Mouse (Mus musculus) lung, adult 2 months (tissue): Measurements from ENCODE around the gene Tox2. TPM values are rescaled to one million over a fixed set of nuclear protein-coding genes. Genes with fewer than 3 reads are reported as not detected.

Experiments
- DNase-seq: peaks from one replicate; pipeline ENCODE4 v3.0.0; 2022
- H3K4me1 ChIP-seq: fragments of 200-500 bp; 2 replicates; pipeline ENCODE4 v1.6.1; 2011; ENCODE audit warnings: low read length; ENCODE audit not compliant: control insufficient read depth, insufficient read depth
- H3K4me3 ChIP-seq: fragments of 200-500 bp; replicated peaks from 2 replicates; pipeline ENCODE3; 2011; ENCODE audit warnings: low read depth, mild to moderate bottlenecking, control low read depth, low read length; ENCODE audit errors: extremely low read depth
- CTCF ChIP-seq: fragments of 200-500 bp; IDR thresholded peaks from 2 replicates; pipeline ENCODE4 v1.5.1; 2011; ENCODE audit warnings: mild to moderate bottlenecking, low read length, control low read depth; ENCODE audit not compliant: insufficient read depth
- POLR2A ChIP-seq: fragments of 200-500 bp; IDR thresholded peaks from 2 replicates; pipeline ENCODE4 v1.6.1; 2011; ENCODE audit warnings: low read depth, mild to moderate bottlenecking, control low read depth, low read length, borderline replicate concordance; ENCODE audit errors: extremely low read depth
- WGBS: fragments of 180-500 bp; shearing (Covaris S2); methylation state at CpG from one replicate; pipeline ENCODE4 v1.1.7; 2018; 5-methylcytosine and 5-hydroxymethylcytosine counted together
- polyA plus RNA-seq: library from polyadenylated mRNA; depleted of rRNA; stranded (reverse); fragments of >200 nt; gene quantifications from 2 replicates; pipeline ENCODE4 v1.2.3, GENCODE M21; 2012

Tox2 gene
- polyA plus RNA-seq, 1 experiment = 34.2 TPM

DNA sequence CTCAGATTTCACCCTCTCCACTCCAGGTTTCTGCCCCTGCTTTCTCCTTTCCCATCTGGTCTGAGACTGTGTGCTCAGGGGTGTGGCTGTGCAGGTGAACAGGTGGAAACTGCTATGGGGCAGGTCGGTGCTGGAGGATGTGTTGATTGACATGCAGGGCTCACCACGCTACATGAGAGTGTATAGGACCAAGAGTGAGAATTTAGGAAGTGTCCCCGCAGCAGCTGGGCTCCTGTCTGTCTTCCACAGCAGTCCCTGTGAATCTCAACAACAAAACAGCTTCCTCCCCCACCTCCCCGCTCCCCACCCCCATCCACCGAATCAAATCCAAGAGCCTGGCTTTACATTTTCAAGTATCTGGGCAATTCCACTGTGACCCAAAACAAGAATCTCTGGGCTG lies 13.3 kb upstream of the Tox2 start:
- TF ChIP-seq CTCF = no peak
- TF ChIP-seq POLR2A = no peak
- no peak for DNase-seq
- WGBS = 40% methylated on average over 5 of the region's 5 CpGs
- Histone ChIP-seq H3K4me3 (no peak overlapping the region), H3K4me1 (no peaks in the 10 kb centered on the region)

DNA sequence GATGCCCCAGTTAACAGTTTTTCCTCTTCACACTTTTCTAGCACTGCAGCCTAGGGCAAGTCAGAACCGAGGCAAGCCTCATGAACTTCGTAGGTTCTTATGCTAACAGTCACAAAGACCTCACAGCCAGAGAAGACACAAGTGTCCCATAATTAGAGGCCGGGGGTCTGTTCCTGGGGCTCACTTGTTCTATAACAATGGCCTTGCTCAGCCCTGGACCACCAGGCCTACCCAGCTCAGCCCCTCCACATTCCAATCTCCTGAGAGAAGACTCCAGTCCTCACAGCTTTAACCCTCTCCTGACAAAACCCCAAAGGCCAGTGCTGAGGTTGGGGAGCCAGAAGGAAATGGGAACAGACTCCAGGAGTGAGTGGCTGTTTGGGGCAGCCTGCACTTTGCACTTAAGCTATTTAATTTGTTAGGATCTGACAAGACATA lies 12.9 kb upstream of the Tox2 start:
- Histone ChIP-seq H3K4me1 (no peaks in the 10 kb centered on the region), H3K4me3 (no peak overlapping the region)
- TF ChIP-seq POLR2A (no peak), CTCF (no peak)
- no peak for DNase-seq
- WGBS = 56% methylated on average over 3 of the region's 3 CpGs

DNA sequence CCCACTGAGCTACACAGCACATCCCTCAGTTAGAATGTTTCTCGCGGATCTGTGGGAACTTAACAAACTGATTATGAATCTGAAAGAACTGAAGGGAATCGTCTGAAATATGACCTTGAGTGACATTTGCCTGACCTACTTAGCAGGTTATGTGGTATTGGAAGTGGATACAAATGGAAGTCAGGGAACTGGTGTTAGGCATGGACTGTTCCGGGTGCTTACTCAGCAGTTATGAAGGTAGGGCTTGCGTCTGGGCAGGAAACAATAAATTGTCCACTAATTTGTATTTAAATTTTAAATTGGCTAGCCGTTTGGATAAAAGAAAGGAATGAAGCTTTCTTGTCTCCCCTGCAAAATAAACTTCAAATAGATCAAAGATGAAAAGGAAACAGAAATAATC lies 10.4 kb upstream of the Tox2 start:
- WGBS = 80% methylated on average over 6 of the region's 6 CpGs
- no peak overlapping the region for H3K4me3 ChIP-seq
- no peaks in the 10 kb centered on the region for H3K4me1 ChIP-seq
- TF ChIP-seq POLR2A (no peak), CTCF (no peak)
- no peak for DNase-seq

DNA sequence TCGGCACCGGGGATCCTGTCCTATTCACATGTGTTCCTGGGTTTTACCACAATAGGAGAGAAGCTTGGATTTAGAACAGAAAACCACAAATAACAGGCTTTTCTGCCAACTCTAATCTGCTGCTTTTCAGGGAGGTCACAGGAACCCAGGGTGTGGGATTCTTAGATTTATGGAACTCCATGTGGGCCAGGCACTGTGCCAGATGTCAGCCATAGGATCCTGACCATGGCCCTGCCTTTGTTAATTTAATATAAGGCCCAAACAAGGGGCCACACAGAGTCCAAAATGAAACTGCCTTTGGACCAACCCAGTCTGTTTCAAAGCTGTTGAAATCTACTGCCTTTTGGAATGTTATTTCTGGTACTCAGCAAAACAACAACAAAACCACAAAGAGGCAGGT lies 8.9 kb upstream of the Tox2 start:
- TF ChIP-seq CTCF = no peak
- no peak overlapping the region for H3K4me3 ChIP-seq
- H3K4me1 ChIP-seq = no peaks in the 10 kb centered on the region
- WGBS = 82% methylated on average over 2 of the region's 2 CpGs
- no peak for DNase-seq

DNA sequence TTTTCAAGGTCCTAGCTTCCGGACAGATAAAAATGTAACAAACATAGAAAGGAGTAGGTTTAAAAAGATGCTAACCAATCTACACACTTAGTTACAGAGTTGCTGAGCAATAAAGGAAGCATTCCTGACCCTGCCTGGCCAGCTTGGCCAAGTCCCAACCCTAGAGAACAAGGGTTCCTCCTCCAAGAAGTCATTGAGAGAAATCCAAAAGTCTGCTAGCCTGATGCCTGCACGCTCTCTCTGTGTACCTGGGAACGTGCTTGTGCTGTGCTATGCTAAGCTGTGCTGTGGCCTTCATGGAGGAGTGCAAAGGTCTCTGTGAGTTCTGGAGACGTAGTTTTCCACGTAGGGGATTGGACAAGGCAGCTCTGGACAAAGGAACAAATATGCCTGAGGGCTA lies 8.4 kb upstream of the Tox2 start:
- no peak for TF ChIP-seq POLR2A
- TF ChIP-seq CTCF = no peak
- no peak for DNase-seq
- 68% methylated on average over 5 of the region's 5 CpGs for WGBS

DNA sequence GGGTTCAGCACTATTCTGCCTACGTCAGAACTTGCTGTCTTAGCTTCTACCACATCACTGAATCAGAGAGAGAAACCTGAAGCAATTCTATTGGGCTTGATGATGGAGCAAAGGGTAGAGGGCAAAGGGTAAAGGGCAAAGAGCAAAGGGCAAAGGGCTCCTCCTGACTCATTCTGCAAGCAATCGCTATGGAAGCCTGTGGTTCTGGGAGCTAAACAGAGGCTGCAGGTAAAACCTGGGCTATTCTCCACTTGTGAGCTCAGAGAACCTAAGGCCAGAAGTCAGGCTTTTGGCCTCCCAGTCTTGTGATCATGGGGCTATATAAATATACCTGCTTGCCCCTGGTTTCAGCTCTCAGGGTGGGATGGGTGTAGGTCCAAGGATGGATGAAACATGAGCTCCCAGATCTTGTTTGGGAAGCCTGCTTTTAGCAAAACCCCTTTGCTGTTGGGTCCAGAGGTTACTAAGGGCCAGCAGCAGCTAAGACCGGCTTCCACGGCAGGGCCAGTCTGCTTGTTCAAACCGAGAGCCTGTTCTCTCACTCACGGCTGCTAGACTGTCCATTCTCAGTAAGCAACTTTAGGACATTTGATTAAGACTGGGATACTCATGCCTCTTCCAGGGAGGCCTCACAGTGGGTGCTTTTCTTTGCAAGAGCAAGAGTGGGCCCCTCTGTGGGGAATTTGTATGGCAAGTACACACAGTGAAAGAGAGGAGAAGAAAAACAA lies 7.7 kb upstream of the Tox2 start:
- TF ChIP-seq CTCF = no peak
- no peak for TF ChIP-seq POLR2A
- DNase-seq = no peak
- Histone ChIP-seq H3K4me3 (no peak overlapping the region), H3K4me1 (no peaks in the 10 kb centered on the region)
- WGBS = 88% methylated on average over 6 of the region's 6 CpGs

More for the DNA sequence above, 8.4 kb upstream of the Tox2 start:
- Histone ChIP-seq H3K4me1 (no peaks in the 10 kb centered on the region), H3K4me3 (no peak overlapping the region)

DNA sequence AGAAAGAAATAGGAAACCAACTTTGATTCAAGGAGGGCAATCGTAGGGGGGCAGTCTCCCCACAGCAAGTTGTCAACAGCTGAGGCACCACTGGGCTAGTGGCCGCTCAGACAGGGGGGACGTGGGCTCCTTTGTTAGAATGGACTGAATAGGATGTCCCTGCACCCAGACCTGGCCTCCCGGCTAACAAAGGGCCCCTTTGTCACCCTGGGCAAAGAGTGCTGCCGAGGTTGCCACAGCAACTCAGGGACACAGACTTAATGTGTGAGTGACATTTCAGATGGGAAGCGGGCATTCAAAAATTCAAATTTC lies 7.1 kb upstream of the Tox2 start:
- DNase-seq = no peak
- TF ChIP-seq CTCF (no peak), POLR2A (no peak)
- H3K4me3 ChIP-seq = no peak overlapping the region
- WGBS = 82% methylated on average over 6 of the region's 6 CpGs
- no peaks in the 10 kb centered on the region for H3K4me1 ChIP-seq

DNA sequence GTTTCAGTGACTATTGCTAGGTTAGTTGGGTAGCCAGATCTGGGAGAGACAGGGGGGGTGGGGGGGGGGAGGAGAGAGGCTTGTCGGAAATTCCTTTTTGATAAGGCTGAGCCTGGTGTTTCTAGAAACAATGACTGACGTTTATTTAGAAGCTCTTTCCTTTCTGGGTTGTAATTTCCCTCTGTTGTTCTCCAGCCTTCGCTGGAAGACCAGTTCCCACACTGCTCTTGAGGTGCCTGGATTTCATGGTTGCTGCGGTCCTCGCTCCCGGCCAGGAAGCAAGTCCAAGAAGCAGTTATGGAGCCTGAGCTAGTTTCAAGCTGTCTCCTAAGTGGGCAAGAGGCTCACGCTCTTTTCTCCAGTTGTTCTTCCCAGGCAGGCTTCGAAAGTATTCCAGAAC lies 1.0 kb upstream of the Tox2 start:
- no peak for DNase-seq
- Histone ChIP-seq H3K4me3 (peak overlapping the region; percentile 68), H3K4me1 (peaks cover 8% of the 10 kb centered on the region; the same call in 1 of the 2 replicates)
- WGBS = 31% methylated on average over 8 of the region's 8 CpGs
- TF ChIP-seq CTCF (no peak), POLR2A (peak; percentile 78; the same call in 1 of the 2 replicates)

DNA sequence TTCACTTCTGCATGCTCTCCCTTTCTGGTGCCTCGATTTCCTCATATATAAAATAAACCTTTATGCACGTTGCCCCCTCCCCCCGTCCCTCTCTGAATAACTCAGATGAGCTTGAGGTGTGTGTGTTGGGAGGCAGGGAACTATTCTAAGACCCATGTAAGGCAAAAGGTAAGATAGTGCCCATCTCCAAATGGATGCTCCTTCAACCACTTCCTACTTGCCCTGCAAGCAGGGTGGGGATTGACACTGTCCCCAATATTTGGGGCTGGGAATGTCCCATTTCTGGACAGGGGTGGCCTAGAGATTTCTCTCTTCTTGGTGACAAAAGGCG lies 407 bp upstream of the Tox2 start:
- WGBS = 7% methylated on average over 4 of the region's 4 CpGs
- Histone ChIP-seq H3K4me1 (peaks cover 8% of the 10 kb centered on the region; the same call in 1 of the 2 replicates), H3K4me3 (peak overlapping the region; percentile 64)
- no peak for TF ChIP-seq CTCF
- peak; percentile 32; the same call in 1 of the 2 replicates for TF ChIP-seq POLR2A
- DNase-seq = no peak

DNA sequence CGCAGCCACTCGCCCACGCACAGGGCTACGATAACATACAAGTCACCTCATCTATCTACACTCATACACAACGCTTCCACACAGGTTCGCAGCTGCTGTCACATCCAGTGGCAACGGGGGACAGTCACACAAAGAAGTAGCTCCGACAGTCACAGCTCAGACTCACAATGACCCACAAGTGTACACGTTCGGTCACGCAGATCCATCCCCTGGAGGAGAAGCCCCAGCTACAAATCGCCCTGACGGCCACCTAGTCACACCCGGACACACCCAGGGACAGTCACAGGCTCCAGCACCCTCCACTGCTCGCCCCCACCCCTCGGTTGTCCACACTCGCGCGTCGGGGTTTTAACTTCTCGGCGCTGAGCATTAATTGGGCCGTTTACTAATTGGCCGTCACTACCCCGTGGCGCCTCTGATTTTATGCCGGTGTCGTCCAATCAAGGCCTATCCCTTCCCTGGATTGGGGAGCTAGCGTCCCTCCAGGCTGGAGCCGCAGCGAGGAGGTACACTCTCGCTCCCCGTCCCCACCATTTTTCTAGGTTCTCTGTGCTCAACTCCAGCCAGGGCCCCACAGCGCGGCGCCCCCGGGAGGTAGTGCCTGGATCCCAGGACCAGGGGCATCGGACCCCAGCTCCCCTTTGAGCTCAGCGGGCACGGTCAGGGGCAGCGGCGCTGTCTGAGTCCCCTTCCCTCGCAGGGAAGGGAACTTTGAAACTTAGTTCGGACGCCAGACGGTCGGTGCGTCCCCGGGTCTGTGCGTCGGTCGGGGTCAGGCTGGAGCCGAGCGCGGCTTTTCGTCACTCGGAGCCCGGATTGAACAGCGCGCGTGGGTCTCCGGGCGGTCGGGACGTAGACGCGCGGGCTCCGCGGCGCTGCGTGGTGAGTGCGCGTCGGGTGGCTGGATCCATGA lies 966 bp downstream of the Tox2 start:
- 1% methylated on average over 75 of the region's 75 CpGs for WGBS

More for the DNA sequence above, 966 bp downstream of the Tox2 start:
- peak; percentile 27 for DNase-seq
- Histone ChIP-seq H3K4me1 (peaks cover 8% of the 10 kb centered on the region; the same call in 1 of the 2 replicates), H3K4me3 (peak overlapping the region; percentile 87)
- no peak for TF ChIP-seq POLR2A
- no peak for TF ChIP-seq CTCF
